Mouse (Mus musculus): Measurements from ENCODE around the gene Cmip. TPM values are rescaled to one million over a fixed set of nuclear protein-coding genes. Genes with fewer than 3 reads are reported as not detected.

The Cmip gene
- polyA plus RNA-seq, 1 experiment from 2014 or later, result 9.8 TPM

- H3K4me3 ChIP-seq, result peak overlapping the region; percentile 17; the same call in 1 of the 2 replicates
- H3K27me3 ChIP-seq (replicated peaks; ENCODE audit: low read depth, poor library complexity, severe bottlenecking), result no peaks in the 10 kb centered on the region
- peak; percentile 60 for DNase-seq (ENCODE audit: low spot score)
- H3K9me3 ChIP-seq, result no peaks in the 10 kb centered on the region
- 32% methylated on average over 14 of the region's 14 CpGs for WGBS
- H3K36me3 ChIP-seq (replicated peaks), result peaks cover 5% of the 10 kb centered on the region; the same call in 1 of the 2 replicates
- H3K4me1 ChIP-seq, result peaks cover 78% of the 10 kb centered on the region
- H3K27ac ChIP-seq (replicated peaks), result peak overlapping the region; percentile 80
Measured at GRCm38 (mm10) chr8:117334748-117335393, 78.0 kb downstream of the Cmip start.

GRCm38 (mm10) chr8:117335423-117335822 is 78.6 kb downstream of the Cmip start:
- peaks cover 5% of the 10 kb centered on the region; the same call in 1 of the 2 replicates for H3K36me3 ChIP-seq (replicated peaks)
- H3K4me1 ChIP-seq, result peaks cover 81% of the 10 kb centered on the region
- WGBS, result 47% methylated on average over 8 of the region's 8 CpGs
- H3K4me3 ChIP-seq, result 0 out of 2 replicates have a peak overlapping the region, but pooled peaks have one; percentile 17
- no peaks in the 10 kb centered on the region for H3K27me3 ChIP-seq (replicated peaks; ENCODE audit: low read depth, poor library complexity, severe bottlenecking)
- peak overlapping the region; percentile 80 for H3K27ac ChIP-seq (replicated peaks)
- H3K9me3 ChIP-seq, result no peaks in the 10 kb centered on the region
- peak; percentile 36 for DNase-seq (ENCODE audit: low spot score)

- H3K9me3 ChIP-seq, result no peaks in the 10 kb centered on the region
- no peak for DNase-seq (ENCODE audit: low spot score)
- WGBS, result 81% methylated on average over 3 of the region's 3 CpGs
- no peak overlapping the region for H3K4me3 ChIP-seq
- H3K36me3 ChIP-seq (replicated peaks), result peaks cover 4% of the 10 kb centered on the region; the same call in 1 of the 2 replicates
- H3K27ac ChIP-seq (replicated peaks), result no peak overlapping the region
- H3K4me1 ChIP-seq, result peaks cover 80% of the 10 kb centered on the region
- no peaks in the 10 kb centered on the region for H3K27me3 ChIP-seq (replicated peaks; ENCODE audit: low read depth, poor library complexity, severe bottlenecking)
Measured at GRCm38 (mm10) chr8:117337188-117337587, 80.3 kb downstream of the Cmip start.

- H3K36me3 ChIP-seq (replicated peaks), result no peaks in the 10 kb centered on the region
- DNase-seq (ENCODE audit: low spot score), result no peak
- H3K4me1 ChIP-seq, result peaks cover 78% of the 10 kb centered on the region
- no peaks in the 10 kb centered on the region for H3K9me3 ChIP-seq
- H3K4me3 ChIP-seq, result no peak overlapping the region
- WGBS, result 68% methylated on average over 2 of the region's 2 CpGs
- 0 out of 2 replicates have a peak overlapping the region, but pooled peaks have one; percentile 20 for H3K27ac ChIP-seq (replicated peaks)
- H3K27me3 ChIP-seq (replicated peaks; ENCODE audit: low read depth, poor library complexity, severe bottlenecking), result no peaks in the 10 kb centered on the region
Measured at GRCm38 (mm10) chr8:117338678-117339077, 81.8 kb downstream of the Cmip start.

- peak; percentile 49 for DNase-seq (ENCODE audit: low spot score)
- H3K4me1 ChIP-seq, result peaks cover 72% of the 10 kb centered on the region
- H3K27ac ChIP-seq (replicated peaks), result peak overlapping the region; percentile 65
- no peaks in the 10 kb centered on the region for H3K9me3 ChIP-seq
- H3K4me3 ChIP-seq, result peak overlapping the region; percentile 24; the same call in 1 of the 2 replicates
- no peaks in the 10 kb centered on the region for H3K36me3 ChIP-seq (replicated peaks)
- WGBS, result 36% methylated on average over 19 of the region's 19 CpGs
- H3K27me3 ChIP-seq (replicated peaks; ENCODE audit: low read depth, poor library complexity, severe bottlenecking), result no peaks in the 10 kb centered on the region
Measured at GRCm38 (mm10) chr8:117339296-117339957, 82.6 kb downstream of the Cmip start.

- H3K4me1 ChIP-seq, result peaks cover 67% of the 10 kb centered on the region
- 44% methylated on average over 12 of the region's 12 CpGs for WGBS
- no peak for DNase-seq (ENCODE audit: low spot score)
- H3K27me3 ChIP-seq (replicated peaks; ENCODE audit: low read depth, poor library complexity, severe bottlenecking), result no peaks in the 10 kb centered on the region
- no peaks in the 10 kb centered on the region for H3K9me3 ChIP-seq
- no peaks in the 10 kb centered on the region for H3K36me3 ChIP-seq (replicated peaks)
- peak overlapping the region; percentile 65 for H3K27ac ChIP-seq (replicated peaks)
- H3K4me3 ChIP-seq, result peak overlapping the region; percentile 24; the same call in 1 of the 2 replicates
Measured at GRCm38 (mm10) chr8:117339958-117340651, 83.2 kb downstream of the Cmip start.

- H3K4me1 ChIP-seq, result peaks cover 60% of the 10 kb centered on the region
- no peaks in the 10 kb centered on the region for H3K9me3 ChIP-seq
- DNase-seq (ENCODE audit: low spot score), result no peak
- no peak overlapping the region for H3K27ac ChIP-seq (replicated peaks)
- H3K27me3 ChIP-seq (replicated peaks; ENCODE audit: low read depth, poor library complexity, severe bottlenecking), result no peaks in the 10 kb centered on the region
- no peak overlapping the region for H3K4me3 ChIP-seq
- no peaks in the 10 kb centered on the region for H3K36me3 ChIP-seq (replicated peaks)
- 91% methylated on average over 12 of the region's 12 CpGs for WGBS
Measured at GRCm38 (mm10) chr8:117340800-117341199, 83.9 kb downstream of the Cmip start.

- no peaks in the 10 kb centered on the region for H3K9me3 ChIP-seq
- no peak overlapping the region for H3K4me3 ChIP-seq
- no peaks in the 10 kb centered on the region for H3K36me3 ChIP-seq (replicated peaks)
- 77% methylated on average over 8 of the region's 8 CpGs for WGBS
- no peaks in the 10 kb centered on the region for H3K27me3 ChIP-seq (replicated peaks; ENCODE audit: low read depth, poor library complexity, severe bottlenecking)
- no peak for DNase-seq (ENCODE audit: low spot score)
- peaks cover 50% of the 10 kb centered on the region for H3K4me1 ChIP-seq
- H3K27ac ChIP-seq (replicated peaks), result no peak overlapping the region
Measured at GRCm38 (mm10) chr8:117342735-117343385, 86.0 kb downstream of the Cmip start.

GRCm38 (mm10) chr8:117343484-117343883 is 86.6 kb downstream of the Cmip start:
- no peaks in the 10 kb centered on the region for H3K36me3 ChIP-seq (replicated peaks)
- H3K4me3 ChIP-seq, result no peak overlapping the region
- 84% methylated on average over 10 of the region's 10 CpGs for WGBS
- H3K27me3 ChIP-seq (replicated peaks; ENCODE audit: low read depth, poor library complexity, severe bottlenecking), result no peaks in the 10 kb centered on the region
- H3K4me1 ChIP-seq, result peaks cover 51% of the 10 kb centered on the region
- H3K27ac ChIP-seq (replicated peaks), result no peak overlapping the region
- H3K9me3 ChIP-seq, result no peaks in the 10 kb centered on the region
- no peak for DNase-seq (ENCODE audit: low spot score)

- WGBS, result 85% methylated on average over 11 of the region's 11 CpGs
- Histone ChIP-seq H3K4me3 (no peak overlapping the region), H3K4me1 (peaks cover 45% of the 10 kb centered on the region), H3K27ac (replicated peaks) (no peak overlapping the region), H3K27me3 (replicated peaks; ENCODE audit: low read depth, poor library complexity, severe bottlenecking) (no peaks in the 10 kb centered on the region), H3K36me3 (replicated peaks) (no peaks in the 10 kb centered on the region), H3K9me3 (no peaks in the 10 kb centered on the region)
- no peak for DNase-seq (ENCODE audit: low spot score)
Measured at GRCm38 (mm10) chr8:117344899-117345298, 88.0 kb downstream of the Cmip start.

- H3K36me3 ChIP-seq (replicated peaks), result no peaks in the 10 kb centered on the region
- peaks cover 40% of the 10 kb centered on the region for H3K4me1 ChIP-seq
- WGBS, result 93% methylated on average over 11 of the region's 11 CpGs
- no peak for DNase-seq (ENCODE audit: low spot score)
- no peaks in the 10 kb centered on the region for H3K27me3 ChIP-seq (replicated peaks; ENCODE audit: low read depth, poor library complexity, severe bottlenecking)
- H3K27ac ChIP-seq (replicated peaks), result no peak overlapping the region
- no peaks in the 10 kb centered on the region for H3K9me3 ChIP-seq
- no peak overlapping the region for H3K4me3 ChIP-seq
Measured at GRCm38 (mm10) chr8:117345376-117345775, 88.5 kb downstream of the Cmip start.

- H3K36me3 ChIP-seq (replicated peaks), result no peaks in the 10 kb centered on the region
- H3K4me1 ChIP-seq, result peaks cover 32% of the 10 kb centered on the region
- 85% methylated on average over 4 of the region's 4 CpGs for WGBS
- H3K27me3 ChIP-seq (replicated peaks; ENCODE audit: low read depth, poor library complexity, severe bottlenecking), result no peaks in the 10 kb centered on the region
- H3K4me3 ChIP-seq, result no peak overlapping the region
- no peak for DNase-seq (ENCODE audit: low spot score)
- H3K27ac ChIP-seq (replicated peaks), result no peak overlapping the region
- H3K9me3 ChIP-seq, result no peaks in the 10 kb centered on the region
Measured at GRCm38 (mm10) chr8:117347556-117347955, 90.7 kb downstream of the Cmip start.

Data from embryonic facial prominence, embryonic 10.5 days (tissue).